Mouse (Mus musculus): ENCODE measurements at regions not wholly inside any gene's neighbourhood (a gene's known extent, or its start where the extent isn't known, plus 50 kb on each side); places are given as distances from the start of the nearest gene placed in this dataset.

- Histone ChIP-seq H3K4me3 (ENCODE audit: low read length) (no peak overlapping the region), H3K4me1 (ENCODE audit: control insufficient read depth, insufficient read depth, low read length) (no peaks in the 10 kb centered on the region), H3K27me3 (ENCODE audit: control insufficient read depth, insufficient read depth, low read length) (no peaks in the 10 kb centered on the region), H3K4me2 (ENCODE audit: low read depth, low read length) (no peak overlapping the region), H3K9ac (ENCODE audit: low read length) (no peak overlapping the region), H3K36me3 (ENCODE audit: control insufficient read depth, insufficient read depth) (no peaks in the 10 kb centered on the region), H3K27ac (ENCODE audit: low read length) (no peak overlapping the region), H3K9me3 (replicated peaks; ENCODE audit: control insufficient read depth, low read length) (no peaks in the 10 kb centered on the region)
- ATAC-seq (replicated peaks; ENCODE audit: extremely low read depth, insufficient read depth, low FRiP score), result no peak
Observed at GRCm38 (mm10) chr8:126081279-126081678, 86.3 kb downstream of the Kcnk1 start.

GRCm38 (mm10) chr8:126082827-126083226 is 87.9 kb downstream of the Kcnk1 start:
- H3K4me3 ChIP-seq (ENCODE audit: low read length), result no peak overlapping the region
- 79% methylated on average over 1 of the region's 1 CpGs for WGBS
- H3K27me3 ChIP-seq (ENCODE audit: control insufficient read depth, insufficient read depth, low read length), result no peaks in the 10 kb centered on the region
- no peak overlapping the region for H3K9ac ChIP-seq (ENCODE audit: low read length)
- H3K4me1 ChIP-seq (ENCODE audit: control insufficient read depth, insufficient read depth, low read length), result no peaks in the 10 kb centered on the region
- no peak overlapping the region for H3K4me2 ChIP-seq (ENCODE audit: low read depth, low read length)
- ATAC-seq (replicated peaks; ENCODE audit: extremely low read depth, insufficient read depth, low FRiP score), result no peak
- no peaks in the 10 kb centered on the region for H3K36me3 ChIP-seq (ENCODE audit: control insufficient read depth, insufficient read depth)
- no peaks in the 10 kb centered on the region for H3K9me3 ChIP-seq (replicated peaks; ENCODE audit: control insufficient read depth, low read length)
- no peak overlapping the region for H3K27ac ChIP-seq (ENCODE audit: low read length)

GRCm38 (mm10) chr8:126090772-126091171 is 95.8 kb downstream of the Kcnk1 start:
- 50% methylated on average over 1 of the region's 1 CpGs for WGBS
- Histone ChIP-seq H3K9ac (ENCODE audit: low read length) (no peak overlapping the region), H3K27ac (ENCODE audit: low read length) (no peak overlapping the region), H3K4me2 (ENCODE audit: low read depth, low read length) (no peak overlapping the region), H3K9me3 (replicated peaks; ENCODE audit: control insufficient read depth, low read length) (0 out of 2 replicates have a peak, but pooled peaks cover 7% of the 10 kb centered on the region), H3K4me3 (ENCODE audit: low read length) (no peak overlapping the region), H3K4me1 (ENCODE audit: control insufficient read depth, insufficient read depth, low read length) (no peaks in the 10 kb centered on the region), H3K36me3 (ENCODE audit: control insufficient read depth, insufficient read depth) (no peaks in the 10 kb centered on the region), H3K27me3 (ENCODE audit: control insufficient read depth, insufficient read depth, low read length) (no peaks in the 10 kb centered on the region)
- ATAC-seq (replicated peaks; ENCODE audit: extremely low read depth, insufficient read depth, low FRiP score), result no peak

GRCm38 (mm10) chr8:126094005-126094404 is 99.0 kb downstream of the Kcnk1 start:
- no peak overlapping the region for H3K9ac ChIP-seq (ENCODE audit: low read length)
- H3K9me3 ChIP-seq (replicated peaks; ENCODE audit: control insufficient read depth, low read length), result 0 out of 2 replicates have a peak, but pooled peaks cover 3% of the 10 kb centered on the region
- ATAC-seq (replicated peaks; ENCODE audit: extremely low read depth, insufficient read depth, low FRiP score), result no peak
- H3K36me3 ChIP-seq (ENCODE audit: control insufficient read depth, insufficient read depth), result no peaks in the 10 kb centered on the region
- no peak overlapping the region for H3K4me3 ChIP-seq (ENCODE audit: low read length)
- WGBS, result 76% methylated on average over 2 of the region's 2 CpGs
- no peaks in the 10 kb centered on the region for H3K27me3 ChIP-seq (ENCODE audit: control insufficient read depth, insufficient read depth, low read length)
- H3K27ac ChIP-seq (ENCODE audit: low read length), result no peak overlapping the region
- H3K4me1 ChIP-seq (ENCODE audit: control insufficient read depth, insufficient read depth, low read length), result no peaks in the 10 kb centered on the region
- H3K4me2 ChIP-seq (ENCODE audit: low read depth, low read length), result no peak overlapping the region

- no peak overlapping the region for H3K9ac ChIP-seq (ENCODE audit: low read length)
- H3K27ac ChIP-seq (ENCODE audit: low read length), result no peak overlapping the region
- ATAC-seq (replicated peaks; ENCODE audit: extremely low read depth, insufficient read depth, low FRiP score), result no peak
- no peak overlapping the region for H3K4me3 ChIP-seq (ENCODE audit: low read length)
- H3K9me3 ChIP-seq (replicated peaks; ENCODE audit: control insufficient read depth, low read length), result no peaks in the 10 kb centered on the region; the same call in 1 of the 2 replicates
- no peaks in the 10 kb centered on the region for H3K36me3 ChIP-seq (ENCODE audit: control insufficient read depth, insufficient read depth)
- H3K4me1 ChIP-seq (ENCODE audit: control insufficient read depth, insufficient read depth, low read length), result no peaks in the 10 kb centered on the region
- 64% methylated on average over 6 of the region's 6 CpGs for WGBS
- no peak overlapping the region for H3K4me2 ChIP-seq (ENCODE audit: low read depth, low read length)
- H3K27me3 ChIP-seq (ENCODE audit: control insufficient read depth, insufficient read depth, low read length), result no peaks in the 10 kb centered on the region
Observed at GRCm38 (mm10) chr8:126096056-126096455, 101.1 kb downstream of the Kcnk1 start.

- no peaks in the 10 kb centered on the region for H3K36me3 ChIP-seq (ENCODE audit: control insufficient read depth, insufficient read depth)
- no peaks in the 10 kb centered on the region for H3K27me3 ChIP-seq (ENCODE audit: control insufficient read depth, insufficient read depth, low read length)
- no peak overlapping the region for H3K4me2 ChIP-seq (ENCODE audit: low read depth, low read length)
- WGBS, result 52% methylated on average over 9 of the region's 9 CpGs
- no peak overlapping the region for H3K4me3 ChIP-seq (ENCODE audit: low read length)
- no peaks in the 10 kb centered on the region for H3K4me1 ChIP-seq (ENCODE audit: control insufficient read depth, insufficient read depth, low read length)
- no peak for ATAC-seq (replicated peaks; ENCODE audit: extremely low read depth, insufficient read depth, low FRiP score)
- H3K9me3 ChIP-seq (replicated peaks; ENCODE audit: control insufficient read depth, low read length), result no peaks in the 10 kb centered on the region; the same call in 1 of the 2 replicates
- H3K27ac ChIP-seq (ENCODE audit: low read length), result no peak overlapping the region
- H3K9ac ChIP-seq (ENCODE audit: low read length), result no peak overlapping the region
Observed at GRCm38 (mm10) chr8:126096636-126097170, 101.7 kb downstream of the Kcnk1 start.

- Histone ChIP-seq H3K27me3 (ENCODE audit: control insufficient read depth, insufficient read depth, low read length) (no peaks in the 10 kb centered on the region), H3K4me2 (ENCODE audit: low read depth, low read length) (no peak overlapping the region), H3K4me1 (ENCODE audit: control insufficient read depth, insufficient read depth, low read length) (no peaks in the 10 kb centered on the region), H3K36me3 (ENCODE audit: control insufficient read depth, insufficient read depth) (no peaks in the 10 kb centered on the region), H3K4me3 (ENCODE audit: low read length) (no peak overlapping the region), H3K27ac (ENCODE audit: low read length) (no peak overlapping the region), H3K9me3 (replicated peaks; ENCODE audit: control insufficient read depth, low read length) (no peaks in the 10 kb centered on the region; the same call in 1 of the 2 replicates), H3K9ac (ENCODE audit: low read length) (no peak overlapping the region)
- no peak for ATAC-seq (replicated peaks; ENCODE audit: extremely low read depth, insufficient read depth, low FRiP score)
- 76% methylated on average over 6 of the region's 6 CpGs for WGBS
Observed at GRCm38 (mm10) chr8:126098886-126099285, 103.9 kb downstream of the Kcnk1 start.

- no peaks in the 10 kb centered on the region for H3K36me3 ChIP-seq (ENCODE audit: control insufficient read depth, insufficient read depth)
- H3K4me3 ChIP-seq (ENCODE audit: low read length), result no peak overlapping the region
- H3K4me2 ChIP-seq (ENCODE audit: low read depth, low read length), result no peak overlapping the region
- WGBS, result 60% methylated on average over 4 of the region's 4 CpGs
- H3K27ac ChIP-seq (ENCODE audit: low read length), result no peak overlapping the region
- H3K27me3 ChIP-seq (ENCODE audit: control insufficient read depth, insufficient read depth, low read length), result no peaks in the 10 kb centered on the region
- no peak for ATAC-seq (replicated peaks; ENCODE audit: extremely low read depth, insufficient read depth, low FRiP score)
- H3K9ac ChIP-seq (ENCODE audit: low read length), result no peak overlapping the region
- no peaks in the 10 kb centered on the region; the same call in 1 of the 2 replicates for H3K9me3 ChIP-seq (replicated peaks; ENCODE audit: control insufficient read depth, low read length)
- no peaks in the 10 kb centered on the region for H3K4me1 ChIP-seq (ENCODE audit: control insufficient read depth, insufficient read depth, low read length)
Observed at GRCm38 (mm10) chr8:126099889-126100288, 104.9 kb downstream of the Kcnk1 start.

- no peak overlapping the region for H3K4me2 ChIP-seq (ENCODE audit: low read depth, low read length)
- H3K36me3 ChIP-seq (ENCODE audit: control insufficient read depth, insufficient read depth), result no peaks in the 10 kb centered on the region
- no peak overlapping the region for H3K9ac ChIP-seq (ENCODE audit: low read length)
- no peaks in the 10 kb centered on the region for H3K4me1 ChIP-seq (ENCODE audit: control insufficient read depth, insufficient read depth, low read length)
- no peaks in the 10 kb centered on the region; the same call in 1 of the 2 replicates for H3K9me3 ChIP-seq (replicated peaks; ENCODE audit: control insufficient read depth, low read length)
- 46% methylated on average over 3 of the region's 3 CpGs for WGBS
- no peak overlapping the region for H3K4me3 ChIP-seq (ENCODE audit: low read length)
- no peak for ATAC-seq (replicated peaks; ENCODE audit: extremely low read depth, insufficient read depth, low FRiP score)
- H3K27ac ChIP-seq (ENCODE audit: low read length), result no peak overlapping the region
- H3K27me3 ChIP-seq (ENCODE audit: control insufficient read depth, insufficient read depth, low read length), result no peaks in the 10 kb centered on the region
Observed at GRCm38 (mm10) chr8:126105043-126105442, 110.1 kb downstream of the Kcnk1 start.

All from heart, embryonic 16.5 days (tissue).